Mouse (Mus musculus): ENCODE measurements at regions not wholly inside any gene's neighbourhood (a gene's known extent, or its start where the extent isn't known, plus 50 kb on each side); places are given as distances from the start of the nearest gene placed in this dataset.

DNA sequence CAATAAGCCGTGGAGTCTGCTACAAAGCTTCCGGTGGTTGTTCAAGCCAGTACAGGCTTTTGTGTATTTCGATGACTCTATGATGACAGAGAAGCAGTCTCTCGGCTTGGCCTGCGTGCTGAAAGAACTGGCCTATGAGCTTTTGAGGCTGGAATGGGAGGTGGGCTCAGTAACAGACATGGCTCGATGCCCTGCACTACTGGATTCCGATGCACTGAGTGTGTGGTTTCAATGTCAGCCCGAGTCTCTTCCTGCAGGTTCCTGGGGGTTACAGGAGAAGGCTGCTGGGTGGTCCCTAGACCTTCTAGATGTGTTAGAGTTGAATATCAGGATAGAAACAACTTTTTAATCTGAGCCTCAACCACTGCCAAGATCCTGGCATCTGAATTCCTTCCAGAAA is 53.2 kb downstream of the Gm815 start:
- no peak for DNase-seq (ENCODE audit: low spot score in 2 of 2)

DNA sequence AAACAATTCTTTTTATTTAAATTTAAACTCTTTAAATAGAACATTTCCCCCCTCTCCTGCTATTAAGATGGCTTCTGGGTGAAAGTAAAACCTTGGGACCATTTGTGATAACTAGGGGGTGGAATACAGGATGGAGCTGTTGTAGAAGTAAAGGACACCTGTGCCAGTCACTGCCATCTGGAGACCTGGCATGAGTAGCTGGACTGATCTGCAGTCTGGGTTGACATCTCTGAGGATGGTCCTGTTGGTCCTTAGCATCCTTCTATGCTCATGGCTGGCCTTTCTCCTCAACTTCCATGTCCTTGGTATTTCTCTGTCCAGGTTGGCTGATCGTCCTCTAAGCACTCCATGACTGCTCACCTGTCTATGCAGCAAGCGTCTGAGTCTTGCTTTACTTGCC is 58.3 kb downstream of the Gm815 start:
- no peak for DNase-seq (ENCODE audit: low spot score in 2 of 2)

DNA sequence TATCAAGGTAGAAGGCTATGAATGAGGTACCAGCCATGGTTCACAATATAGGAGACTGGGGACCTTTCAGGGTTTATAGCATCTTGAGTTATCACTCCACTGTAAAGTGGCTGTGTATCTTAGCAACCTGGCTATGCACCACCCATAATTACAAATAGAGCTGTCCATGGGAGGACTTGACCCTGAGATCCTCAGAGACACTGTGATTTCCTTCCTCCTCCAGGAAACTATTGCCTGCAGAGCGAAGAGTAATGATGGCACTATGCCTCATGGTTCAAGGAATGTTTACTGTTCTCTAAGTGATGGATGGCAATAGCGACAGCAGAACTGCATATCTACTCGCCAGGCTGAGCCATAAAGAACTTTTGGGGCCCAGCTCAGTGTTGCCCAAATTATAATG is 60.9 kb downstream of the Gm815 start:
- no peak for DNase-seq (ENCODE audit: low spot score in 2 of 2)

DNA sequence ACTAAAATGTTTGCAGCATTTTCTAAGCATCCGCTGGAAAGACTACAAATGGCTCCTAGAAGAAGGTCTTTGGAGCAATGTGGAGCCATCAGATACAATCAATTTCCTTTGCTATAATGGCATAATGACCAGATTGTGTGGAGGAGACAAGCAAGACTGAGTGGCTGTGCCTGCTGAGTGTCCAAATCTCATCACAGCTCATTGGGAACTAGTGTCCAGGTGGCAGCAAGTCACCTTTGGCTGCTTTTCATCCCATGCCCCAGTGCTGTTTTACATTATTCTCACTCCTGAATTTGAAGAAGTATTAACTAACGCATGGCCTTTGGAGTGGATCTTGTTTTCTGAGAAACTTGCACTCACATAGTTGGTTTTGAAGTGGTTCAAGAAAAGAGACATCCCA is 62.8 kb downstream of the Gm815 start:
- DNase-seq (ENCODE audit: low spot score in 2 of 2), result no peak

- no peak for DNase-seq (ENCODE audit: low spot score in 2 of 2)
These were observed 63.5 kb downstream of the Gm815 start for GRCm38 (mm10) chr19:26949153-26949552.

DNA sequence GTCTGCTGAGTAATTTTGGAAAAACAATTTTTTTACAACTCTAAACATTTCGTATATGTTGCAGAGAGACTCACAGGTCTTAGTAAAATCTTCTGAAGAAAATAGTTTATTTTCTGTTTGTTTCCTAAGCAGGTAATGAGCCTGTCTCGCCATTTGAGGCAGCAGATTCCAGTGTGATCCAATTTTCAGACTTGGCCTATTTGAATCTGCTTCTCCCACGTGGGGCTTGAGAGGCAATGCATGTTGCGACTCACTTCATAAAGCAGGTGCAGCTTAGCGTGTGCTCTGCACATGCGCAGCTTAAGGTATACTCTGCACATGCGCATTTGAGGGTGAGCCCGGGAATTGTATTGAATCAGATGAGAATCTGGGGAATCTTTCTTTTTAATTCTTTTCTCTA is 67.7 kb downstream of the Gm815 start:
- no peak for DNase-seq (ENCODE audit: low spot score in 2 of 2)

- no peak for DNase-seq (ENCODE audit: low spot score in 2 of 2)
These were observed 80.5 kb downstream of the Gm815 start for GRCm38 (mm10) chr19:26966055-26966760.

DNA sequence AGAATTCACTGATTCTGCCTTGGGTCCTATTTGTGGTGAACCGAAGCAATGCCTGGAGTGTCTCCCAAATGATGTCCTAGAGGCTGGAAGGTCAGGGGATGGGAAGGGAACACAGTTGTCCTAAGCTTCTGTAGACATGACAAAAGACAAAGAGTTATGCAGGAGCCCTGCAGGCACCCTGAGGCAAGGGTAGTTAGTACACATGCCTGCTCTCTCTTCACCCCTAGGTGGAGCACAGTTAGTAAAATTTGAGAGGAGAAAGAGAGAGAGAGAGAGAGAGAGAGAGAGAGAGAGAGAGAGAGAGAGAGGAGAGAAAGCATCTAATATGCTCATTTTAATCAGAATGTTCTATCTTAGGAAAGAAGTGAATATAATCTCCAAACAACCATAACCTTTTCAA is 87.4 kb downstream of the Gm815 start:
- peak; percentile 21 to 37 for DNase-seq (ENCODE audit: low spot score in 2 of 2)

- DNase-seq (ENCODE audit: low spot score in 2 of 2), result no peak
These were observed 88.3 kb downstream of the Gm815 start for GRCm38 (mm10) chr19:26973773-26974548.

- no peak for DNase-seq (ENCODE audit: low spot score in 2 of 2)
These were observed 89.0 kb downstream of the Gm815 start for GRCm38 (mm10) chr19:26974576-26975204.

DNA sequence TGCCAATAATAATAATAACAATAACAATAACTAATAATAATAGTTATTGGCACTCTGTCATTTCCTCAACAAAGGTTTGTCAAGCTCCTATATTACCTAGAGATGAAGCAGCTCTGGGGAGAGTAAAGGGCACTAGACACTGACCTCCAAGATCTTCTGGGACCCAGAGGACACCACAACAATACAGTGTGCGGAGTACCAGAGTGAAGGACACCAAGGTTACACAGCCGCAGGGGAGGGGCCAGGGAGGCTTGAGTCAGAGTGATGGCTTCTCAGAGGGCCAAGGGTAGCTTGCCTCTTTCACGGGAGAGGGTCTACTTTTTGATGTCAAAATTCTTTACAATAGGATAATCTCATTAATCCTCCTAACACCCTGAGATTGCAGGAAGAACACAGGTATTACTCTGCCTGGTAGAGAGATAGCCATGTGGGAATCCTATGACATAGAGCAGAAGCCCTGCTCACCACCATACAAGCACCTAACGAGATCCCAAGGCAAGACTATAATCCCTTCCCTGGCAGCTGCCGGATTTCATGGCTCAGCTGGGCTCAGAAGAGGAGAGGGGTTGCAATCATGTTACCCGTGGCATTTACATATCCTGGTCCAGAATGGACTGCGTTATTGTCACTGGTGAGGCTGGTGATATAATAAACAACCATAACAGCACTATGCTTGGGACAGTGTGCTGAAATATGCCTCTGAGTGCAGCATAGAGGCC is 91.1 kb downstream of the Gm815 start:
- DNase-seq (ENCODE audit: low spot score in 2 of 2), result no peak

- no peak for DNase-seq (ENCODE audit: low spot score in 2 of 2)
These were observed 92.4 kb downstream of the Gm815 start for GRCm38 (mm10) chr19:26977887-26978639.

- no peak for DNase-seq (ENCODE audit: low spot score in 2 of 2)
These were observed 92.9 kb downstream of the Gm815 start for GRCm38 (mm10) chr19:26978640-26979007.

DNA sequence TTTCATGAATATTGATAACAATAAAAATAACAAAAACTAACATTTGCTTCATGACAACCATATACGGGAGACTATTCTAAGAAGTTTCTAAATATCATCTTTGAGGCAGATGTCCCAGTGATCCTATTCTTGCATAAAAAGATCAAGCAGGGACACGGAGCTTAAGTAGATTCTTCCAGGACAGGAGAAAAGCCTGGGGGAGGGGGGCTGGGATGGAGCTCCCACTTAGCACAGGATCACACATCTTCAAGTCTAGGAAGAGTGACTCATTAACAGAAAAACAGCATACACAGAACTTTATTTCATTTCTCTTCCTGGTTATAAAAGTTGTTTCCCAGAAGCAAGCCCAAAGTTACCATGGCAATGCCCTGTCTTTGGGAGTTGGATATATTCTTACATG is 93.6 kb downstream of the Gm815 start:
- DNase-seq (ENCODE audit: low spot score in 2 of 2), result no peak

DNA sequence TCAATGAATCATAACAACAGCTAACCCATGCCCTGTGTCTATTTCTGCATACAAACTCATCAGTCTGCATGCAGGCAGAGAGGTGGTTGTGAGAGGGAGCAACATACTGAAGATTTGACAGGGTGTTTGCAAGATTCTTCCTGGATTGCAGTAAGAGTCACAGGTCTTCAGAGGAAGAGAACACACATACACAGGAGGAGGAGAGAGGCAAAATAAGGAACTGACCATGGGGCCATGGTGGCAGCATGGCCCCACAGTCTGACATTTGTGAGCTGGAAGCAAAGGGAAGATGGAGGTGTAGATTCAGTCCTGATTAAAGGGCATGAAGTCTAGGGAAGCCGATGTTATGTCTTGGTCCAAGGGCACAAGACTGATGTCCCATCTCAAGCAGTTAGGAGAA is 101.0 kb downstream of the Gm815 start:
- DNase-seq (ENCODE audit: low spot score in 2 of 2), result no peak

DNA sequence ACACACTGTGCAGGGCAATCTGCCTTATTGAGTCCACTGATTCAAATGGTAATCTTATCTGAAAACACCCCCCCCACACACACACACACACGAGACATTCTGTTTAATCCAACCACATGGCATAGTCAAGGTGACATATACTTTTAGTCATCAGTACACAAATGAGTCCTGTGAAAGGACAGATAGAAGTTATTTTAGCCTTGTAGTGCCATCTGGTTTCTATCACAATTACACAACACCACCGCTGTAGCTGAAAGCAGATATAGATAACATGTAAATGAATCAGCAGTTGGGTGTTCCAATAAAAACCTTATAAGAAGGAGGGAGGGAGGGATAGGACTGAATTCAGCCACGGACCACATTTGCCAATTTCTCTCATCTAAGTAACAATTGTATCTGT is 101.5 kb downstream of the Gm815 start:
- no peak for DNase-seq (ENCODE audit: low spot score in 2 of 2)

- DNase-seq (ENCODE audit: low spot score in 2 of 2), result no peak
These were observed 102.3 kb downstream of the Gm815 start for GRCm38 (mm10) chr19:26987909-26988456.

- DNase-seq (ENCODE audit: low spot score in 2 of 2), result no peak
These were observed 109.1 kb downstream of the Gm815 start for GRCm38 (mm10) chr19:26994586-26995352.

- no peak for DNase-seq (ENCODE audit: low spot score in 2 of 2)
These were observed 113.9 kb downstream of the Gm815 start for GRCm38 (mm10) chr19:26999596-26999995.

DNA sequence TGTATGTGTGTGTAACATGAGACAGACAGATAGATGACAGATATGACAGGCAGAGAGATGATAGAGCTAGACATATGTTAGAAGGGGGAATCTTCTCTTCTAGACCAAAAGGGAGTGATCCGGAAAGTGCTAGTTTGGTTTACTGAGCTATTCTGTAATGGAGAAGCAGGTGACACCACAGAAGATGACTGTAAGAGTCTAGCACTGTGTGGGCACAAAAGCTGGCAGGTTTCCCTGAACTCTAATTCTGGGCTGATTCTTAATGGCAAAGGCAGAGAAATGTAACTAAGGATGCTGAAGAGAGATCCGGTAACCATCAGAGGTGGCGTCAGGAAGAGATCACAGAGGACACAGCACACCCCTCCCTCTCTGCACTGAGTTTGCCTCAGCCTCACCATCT is 136.2 kb downstream of the Gm815 start:
- DNase-seq (ENCODE audit: low spot score in 2 of 2), result no peak

Measured in layer of hippocampus, postnatal 10 days (tissue).